Mouse (Mus musculus) forebrain, embryonic 14.5 days (tissue): ENCODE measurements around the gene Slc7a6os. TPM values are rescaled to one million over a fixed set of nuclear protein-coding genes. Genes with fewer than 3 reads are reported as not detected.

Experiments
- ATAC-seq: fragments of 200-750 bp; cut with Nextera tagmentation; 2 replicates; pipeline ENCODE4 v1.8.0; 2017; ENCODE audit warnings: mild to moderate bottlenecking, moderate library complexity
- DNase-seq: peaks from one replicate; pipeline ENCODE4 v3.0.0-alpha.2; 2015; ENCODE audit warnings: low spot score
- H3K27ac ChIP-seq: fragments of 300-500 bp; sonication (generic); 2 replicates; pipeline ENCODE4 v1.5.1; 2014; ENCODE audit warnings: low read depth, mild to moderate bottlenecking, control low read depth, low read length, moderate library complexity
- H3K27me3 ChIP-seq: fragments of 300-500 bp; sonication (generic); replicated peaks from 2 replicates; pipeline ENCODE4 v1.6.1; 2014; ENCODE audit warnings: low read length, control low read depth, mixed read lengths; ENCODE audit not compliant: control insufficient read depth, insufficient read depth
- H3K36me3 ChIP-seq: fragments of 300-500 bp; sonication (generic); 2 replicates; pipeline ENCODE4 v1.6.1; 2014; ENCODE audit warnings: low read length, control low read depth; ENCODE audit not compliant: control insufficient read depth, insufficient read depth
- H3K4me1 ChIP-seq: fragments of 300-500 bp; sonication (generic); 2 replicates; pipeline ENCODE4 v1.6.1; 2014; ENCODE audit warnings: antibody characterized with exemption, low read length, control low read depth; ENCODE audit not compliant: control insufficient read depth, insufficient read depth
- H3K4me2 ChIP-seq: fragments of 300-500 bp; sonication (generic); 2 replicates; pipeline ENCODE4 v1.6.1; 2014; ENCODE audit warnings: mild to moderate bottlenecking, control low read depth, low read length
- H3K4me3 ChIP-seq: fragments of 300-500 bp; sonication (generic); 2 replicates; pipeline ENCODE4 v1.5.1; 2014; ENCODE audit warnings: low read depth, low read length, control low read depth
- H3K9ac ChIP-seq: fragments of 300-500 bp; sonication (generic); 2 replicates; pipeline ENCODE4 v1.6.1; 2014; ENCODE audit warnings: mild to moderate bottlenecking, low read length, control low read depth, moderate library complexity
- H3K9me3 ChIP-seq: fragments of 300-500 bp; sonication (generic); replicated peaks from 2 replicates; pipeline ENCODE4 v1.6.1; 2016; ENCODE audit warnings: low read length, control low read depth, mixed read lengths; ENCODE audit not compliant: control insufficient read depth
- WGBS: fragments of 180-500 bp; shearing (Covaris S2); extraction: QIAGEN DNeasy Blood & Tissue Kit; methylation state at CpG from one replicate; pipeline ENCODE4 v1.1.7; 2014; 5-methylcytosine and 5-hydroxymethylcytosine counted together
- polyA plus RNA-seq: library from polyadenylated mRNA; unstranded; fragments of >200 nt; fragmentation: Nextera tagmentation; extraction: Ambion mirVana; gene quantifications from 2 replicates; pipeline ENCODE4 v1.2.1, GENCODE M21; 2014

Slc7a6os gene
- 27.7 and 33.8 TPM in 2 replicates for polyA plus RNA-seq

DNA sequence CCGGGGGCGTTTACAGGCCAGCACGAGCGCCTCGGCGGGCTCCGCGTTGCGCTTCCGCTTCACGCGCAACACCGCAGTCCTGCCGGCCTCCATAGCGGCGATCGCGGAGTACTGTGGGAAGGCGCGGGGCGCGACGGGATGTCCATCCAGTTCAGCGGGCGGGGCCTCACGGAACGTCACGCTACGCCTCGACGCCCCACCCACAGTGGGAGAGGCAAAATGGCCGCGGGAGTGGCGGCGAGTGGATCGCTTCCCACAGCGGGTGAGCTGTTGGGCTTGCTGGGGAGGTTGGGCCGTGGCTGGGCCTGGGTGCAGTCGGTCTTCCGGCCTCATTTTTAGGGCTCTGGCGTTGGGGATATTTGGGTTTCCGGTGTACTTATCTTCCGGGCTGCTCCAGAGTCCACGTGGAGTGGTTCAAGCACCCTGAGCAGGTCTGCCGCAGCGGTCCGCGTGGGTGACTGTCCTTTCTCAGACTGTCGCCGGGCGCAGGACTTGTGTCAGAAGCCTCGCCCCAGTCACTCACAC is at the start of gene Slc7a6os, which contains the start of gene Prmt7:
Slc7a6os (minus strand) TSS at position 115 of the 525 bp plus-strand sequence.
Prmt7 (plus strand) TSS at position 116 of the 525 bp plus-strand sequence.
- Histone ChIP-seq H3K9me3 (no peaks in the 10 kb centered on the region), H3K36me3 (peaks cover 38% of the 10 kb centered on the region), H3K4me1 (peaks cover 11% of the 10 kb centered on the region), H3K27me3 (no peaks in the 10 kb centered on the region), H3K4me3 (peak within 1 kb of the TSS; percentile 79), H3K9ac (peak within 1 kb of the TSS; percentile 90), H3K4me2 (peak within 1 kb of the TSS; percentile 82), H3K27ac (peak within 1 kb of the TSS; percentile 89)
- ATAC-seq (peak; percentile 100), DNase-seq (peak; percentile 97)
- WGBS, result under 1% methylated on average over 52 of the region's 52 CpGs

DNA sequence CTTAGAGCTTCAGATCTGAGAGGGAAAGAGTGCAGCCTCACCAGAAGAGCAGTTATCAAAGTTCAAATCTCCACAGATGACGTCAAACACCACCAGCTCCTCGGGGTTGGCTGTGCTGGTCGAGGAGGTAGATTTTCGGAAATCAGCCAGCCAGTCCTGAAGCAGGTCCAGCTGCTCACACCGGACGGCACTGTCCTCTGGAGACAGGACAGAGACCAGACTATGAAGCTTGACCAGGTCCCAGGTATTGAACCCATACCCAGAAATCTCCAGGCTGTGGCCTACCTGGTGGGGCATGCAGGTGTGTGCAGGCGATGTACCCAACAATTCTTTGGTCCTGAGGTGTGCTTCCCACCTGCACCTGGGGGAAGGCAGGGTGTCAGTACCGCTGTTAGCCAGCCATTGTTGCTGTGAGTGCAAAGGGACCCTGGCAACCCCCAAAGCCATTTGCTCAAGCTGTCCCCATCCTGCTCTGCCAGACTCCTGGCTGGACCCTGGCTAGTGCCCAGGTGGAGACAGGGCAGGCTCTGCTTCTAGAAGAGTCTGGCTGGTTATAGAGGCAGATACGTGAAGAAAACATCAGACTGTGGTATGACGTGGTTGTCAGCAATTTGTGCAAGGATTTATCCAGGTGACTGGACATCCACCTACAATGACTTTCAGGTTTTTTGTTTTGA is 49.0 kb upstream of the Slc7a6os start:
- 0 out of 2 replicates have a peak, but pooled peaks cover 3% of the 10 kb centered on the region for H3K4me1 ChIP-seq
- H3K4me2 ChIP-seq, result no peak overlapping the region
- ATAC-seq, result no peak
- DNase-seq, result no peak
- no peaks in the 10 kb centered on the region for H3K9me3 ChIP-seq
- H3K27me3 ChIP-seq, result no peaks in the 10 kb centered on the region
- peaks cover 65% of the 10 kb centered on the region for H3K36me3 ChIP-seq
- 94% methylated on average over 10 of the region's 10 CpGs for WGBS
- no peak overlapping the region for H3K4me3 ChIP-seq
- no peak overlapping the region for H3K9ac ChIP-seq
- H3K27ac ChIP-seq, result no peak overlapping the region

DNA sequence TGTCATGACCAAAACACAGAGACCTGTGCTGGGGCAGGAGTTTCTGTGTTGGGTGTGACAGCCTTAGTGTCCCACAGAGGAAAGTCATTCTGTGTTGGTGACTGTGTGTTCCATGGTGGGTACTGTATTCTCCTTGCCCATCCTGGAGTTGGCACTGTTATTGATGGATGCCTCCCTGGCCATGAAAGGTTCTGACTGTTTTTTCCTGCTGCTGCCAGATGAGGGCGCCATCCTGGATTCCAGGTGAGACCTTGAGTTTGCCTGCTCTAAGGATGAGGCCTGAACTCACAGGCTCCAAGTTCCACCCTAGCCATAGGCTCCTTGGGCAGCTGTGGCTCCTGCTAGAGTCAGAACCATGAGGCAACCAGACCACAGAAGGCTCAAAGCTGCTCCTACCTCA is 47.4 kb upstream of the Slc7a6os start:
- H3K4me1 ChIP-seq, result no peaks in the 10 kb centered on the region
- H3K4me2 ChIP-seq, result no peak overlapping the region
- WGBS, result 22% methylated on average over 1 of the region's 1 CpGs
- H3K27me3 ChIP-seq, result no peaks in the 10 kb centered on the region
- H3K9me3 ChIP-seq, result no peaks in the 10 kb centered on the region
- H3K36me3 ChIP-seq, result peaks cover 65% of the 10 kb centered on the region
- no peak overlapping the region for H3K9ac ChIP-seq
- no peak for DNase-seq
- H3K4me3 ChIP-seq, result no peak overlapping the region
- ATAC-seq, result no peak
- no peak overlapping the region for H3K27ac ChIP-seq

DNA sequence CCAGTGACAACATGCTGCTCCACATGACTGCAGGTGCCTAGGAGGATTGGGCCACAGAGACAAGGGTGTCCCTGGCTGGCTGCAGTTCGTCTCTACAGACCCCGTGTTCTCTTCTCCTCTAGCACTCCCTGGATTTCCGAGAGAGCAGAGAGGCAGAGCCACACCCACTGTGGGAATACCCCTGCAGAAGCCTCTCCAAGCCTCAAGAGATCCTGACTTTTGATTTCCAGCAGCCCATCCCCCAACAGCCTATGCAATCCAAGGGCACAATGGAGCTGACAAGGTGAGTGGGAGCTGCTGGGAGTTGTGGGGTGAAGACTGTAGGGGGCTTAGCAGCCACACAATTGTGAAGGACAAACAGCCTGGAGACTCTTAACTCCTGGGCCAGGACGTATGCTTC is 39.5 kb upstream of the Slc7a6os start:
- WGBS, result 83% methylated on average over 4 of the region's 4 CpGs
- Histone ChIP-seq H3K27me3 (no peaks in the 10 kb centered on the region), H3K9me3 (no peaks in the 10 kb centered on the region), H3K4me3 (no peak overlapping the region), H3K9ac (no peak overlapping the region), H3K4me2 (no peak overlapping the region), H3K27ac (no peak overlapping the region; the same call in 1 of the 2 replicates), H3K36me3 (peaks cover 82% of the 10 kb centered on the region), H3K4me1 (no peaks in the 10 kb centered on the region)
- ATAC-seq, result no peak
- no peak for DNase-seq

DNA sequence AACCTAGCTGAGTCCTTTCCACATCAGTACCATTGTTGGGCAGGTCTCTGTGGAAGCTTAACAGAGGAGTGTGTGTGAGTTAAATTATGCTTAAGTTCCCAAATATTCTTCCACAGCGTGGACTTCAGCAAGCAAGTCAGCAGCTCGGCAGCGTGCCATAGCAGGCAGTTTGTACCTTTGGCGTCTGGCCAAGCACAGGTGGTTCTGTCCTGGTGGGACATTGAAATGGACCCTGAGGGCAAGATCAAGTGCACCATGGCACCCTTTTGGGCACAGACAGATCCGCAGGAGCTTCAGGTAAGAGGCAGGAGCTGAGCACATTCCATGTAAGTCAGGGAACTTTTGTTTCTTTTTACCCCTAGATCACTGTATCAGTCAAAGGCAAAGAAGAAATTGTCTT is 26.4 kb upstream of the Slc7a6os start:
- no peak for ATAC-seq
- WGBS, result 93% methylated on average over 5 of the region's 5 CpGs
- DNase-seq, result no peak
- Histone ChIP-seq H3K4me3 (no peak overlapping the region), H3K4me1 (no peaks in the 10 kb centered on the region), H3K36me3 (peaks cover 49% of the 10 kb centered on the region), H3K27me3 (no peaks in the 10 kb centered on the region), H3K9me3 (no peaks in the 10 kb centered on the region), H3K27ac (no peak overlapping the region), H3K9ac (no peak overlapping the region), H3K4me2 (no peak overlapping the region)

DNA sequence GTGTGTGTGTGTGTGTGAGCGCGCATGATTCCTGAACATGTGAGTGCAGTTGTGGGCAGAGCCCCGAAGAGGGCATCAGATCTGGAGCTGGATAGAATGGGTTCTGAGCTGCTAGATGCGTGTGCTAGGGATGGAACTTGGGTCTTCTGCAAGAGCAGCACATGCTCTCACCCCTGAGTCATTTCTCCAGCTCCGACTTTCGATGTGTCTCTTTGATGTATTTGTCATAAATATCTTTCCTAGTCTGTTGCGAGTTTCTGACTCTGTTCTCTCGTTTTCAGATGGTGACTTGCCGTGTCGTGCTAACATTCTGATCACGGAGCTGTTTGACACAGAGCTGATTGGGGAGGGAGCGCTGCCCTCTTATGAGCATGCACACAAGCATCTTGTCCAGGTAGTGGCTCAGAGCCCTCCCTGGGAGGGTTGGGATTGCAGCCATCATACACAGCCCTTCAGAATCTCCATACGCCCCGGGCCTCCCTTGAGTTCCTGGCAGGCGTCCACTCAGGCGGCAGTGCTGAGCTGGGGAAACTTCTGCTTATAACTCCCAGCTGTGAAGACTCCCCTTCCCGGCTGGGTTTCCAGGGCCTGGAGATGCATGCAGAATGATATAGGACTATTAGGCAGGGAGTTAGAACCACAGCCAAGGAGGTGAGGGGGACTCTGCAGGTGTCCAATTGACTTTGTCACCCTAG is 24.0 kb upstream of the Slc7a6os start:
- Histone ChIP-seq H3K9me3 (no peaks in the 10 kb centered on the region), H3K36me3 (peaks cover 53% of the 10 kb centered on the region), H3K4me3 (no peak overlapping the region), H3K4me2 (no peak overlapping the region), H3K27ac (no peak overlapping the region), H3K4me1 (no peaks in the 10 kb centered on the region), H3K9ac (no peak overlapping the region), H3K27me3 (no peaks in the 10 kb centered on the region)
- ATAC-seq (no peak), DNase-seq (no peak)
- WGBS, result 91% methylated on average over 17 of the region's 17 CpGs

DNA sequence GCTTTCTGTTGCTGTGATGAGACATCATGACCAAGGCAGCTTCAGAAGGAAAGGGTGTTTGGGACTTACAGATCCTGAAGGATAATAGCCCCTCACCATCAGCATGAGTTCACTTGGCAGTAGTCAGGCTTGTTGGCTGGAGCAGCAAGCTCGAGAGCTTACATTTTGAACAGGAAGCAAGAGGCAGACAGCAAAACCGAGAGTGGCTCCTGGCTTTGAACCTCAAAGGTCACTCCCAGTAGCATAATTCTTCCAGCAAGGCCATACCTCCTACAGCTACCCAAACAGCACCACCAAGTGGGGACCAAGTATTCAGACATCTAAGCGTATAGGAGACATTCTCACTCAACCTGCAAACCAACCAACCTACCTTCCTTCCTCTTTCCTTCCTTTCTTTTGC is 22.0 kb upstream of the Slc7a6os start:
- Histone ChIP-seq H3K4me2 (no peak overlapping the region), H3K36me3 (peaks cover 61% of the 10 kb centered on the region), H3K9me3 (no peaks in the 10 kb centered on the region), H3K27me3 (no peaks in the 10 kb centered on the region), H3K4me1 (no peaks in the 10 kb centered on the region), H3K27ac (no peak overlapping the region), H3K9ac (no peak overlapping the region), H3K4me3 (no peak overlapping the region)
- no peak for DNase-seq
- ATAC-seq, result no peak
- WGBS, result 89% methylated on average over 3 of the region's 3 CpGs

DNA sequence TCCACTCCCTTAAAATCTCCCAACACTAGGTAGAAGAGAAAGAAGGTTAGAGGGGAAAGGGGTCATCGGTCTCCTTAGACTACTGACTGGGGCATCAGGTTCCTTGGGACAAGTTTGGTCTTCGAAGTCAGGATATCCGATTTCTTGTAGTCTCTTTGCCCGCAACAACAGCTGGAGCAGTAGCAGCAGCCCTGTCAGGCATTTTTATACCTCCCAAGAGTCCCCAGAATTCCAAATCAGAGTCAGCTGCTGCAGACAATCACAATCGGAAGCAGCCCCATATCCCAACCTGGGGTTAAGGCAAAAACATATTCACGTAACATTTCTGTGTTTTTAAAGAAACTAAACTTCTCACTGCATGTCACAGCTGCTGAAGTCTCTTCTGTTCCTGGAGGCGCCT is 20.8 kb upstream of the Slc7a6os start:
- H3K36me3 ChIP-seq, result peaks cover 62% of the 10 kb centered on the region
- H3K9ac ChIP-seq, result no peak overlapping the region
- no peaks in the 10 kb centered on the region for H3K9me3 ChIP-seq
- H3K4me2 ChIP-seq, result no peak overlapping the region
- no peaks in the 10 kb centered on the region for H3K4me1 ChIP-seq
- WGBS, result 92% methylated on average over 7 of the region's 7 CpGs
- DNase-seq (no peak), ATAC-seq (no peak)
- no peak overlapping the region for H3K27ac ChIP-seq
- no peaks in the 10 kb centered on the region for H3K27me3 ChIP-seq
- no peak overlapping the region for H3K4me3 ChIP-seq

DNA sequence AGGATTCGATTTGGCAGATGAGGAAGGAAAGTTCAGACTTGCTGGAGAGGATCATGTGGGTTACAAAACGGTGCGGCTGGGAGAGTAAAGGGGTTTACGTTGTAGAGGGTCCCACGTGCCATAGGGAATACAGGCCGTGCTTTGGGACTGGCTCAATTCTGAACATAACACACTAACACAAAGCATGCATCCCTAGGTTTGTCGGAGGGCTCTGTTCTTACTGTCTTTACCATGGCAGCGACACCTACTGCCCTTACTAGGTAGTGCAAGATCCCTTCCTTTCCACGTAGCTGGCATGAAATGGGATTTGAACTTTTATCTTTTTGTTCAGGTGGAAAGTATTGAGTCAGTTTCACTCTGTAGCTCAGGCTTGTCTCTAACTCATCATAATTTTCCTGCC is 15.9 kb upstream of the Slc7a6os start:
- ATAC-seq (no peak), DNase-seq (peak; percentile 78)
- no peak overlapping the region for H3K4me3 ChIP-seq
- no peak overlapping the region for H3K27ac ChIP-seq
- H3K9me3 ChIP-seq, result no peaks in the 10 kb centered on the region
- H3K27me3 ChIP-seq, result no peaks in the 10 kb centered on the region
- no peak overlapping the region for H3K9ac ChIP-seq
- 47% methylated on average over 9 of the region's 9 CpGs for WGBS
- peaks cover 71% of the 10 kb centered on the region for H3K36me3 ChIP-seq
- no peaks in the 10 kb centered on the region for H3K4me1 ChIP-seq
- no peak overlapping the region for H3K4me2 ChIP-seq
